Mouse (Mus musculus): ENCODE measurements at regions not wholly inside any gene's neighbourhood (a gene's known extent, or its start where the extent isn't known, plus 50 kb on each side); places are given as distances from the start of the nearest gene placed in this dataset.

- DNase-seq (ENCODE audit: low spot score in 2 of 2), result no peak
These were observed 84.3 kb upstream of the Rbpj start for GRCm38 (mm10) chr5:53381492-53382199.

- no peak for DNase-seq (ENCODE audit: low spot score in 2 of 2)
These were observed 81.9 kb upstream of the Rbpj start for GRCm38 (mm10) chr5:53384026-53384425.

GRCm38 (mm10) chr5:53385513-53386148 is 80.3 kb upstream of the Rbpj start:
- no peak for DNase-seq (ENCODE audit: low spot score in 2 of 2)

- DNase-seq (ENCODE audit: low spot score in 2 of 2), result no peak
These were observed 72.4 kb upstream of the Rbpj start for GRCm38 (mm10) chr5:53393571-53393970.

- no peak for DNase-seq (ENCODE audit: low spot score in 2 of 2)
These were observed 71.4 kb upstream of the Rbpj start for GRCm38 (mm10) chr5:53394560-53394959.

GRCm38 (mm10) chr5:53398428-53399058 is 67.4 kb upstream of the Rbpj start:
- DNase-seq (ENCODE audit: low spot score in 2 of 2), result no peak

GRCm38 (mm10) chr5:53401093-53401492 is 64.9 kb upstream of the Rbpj start:
- no peak for DNase-seq (ENCODE audit: low spot score in 2 of 2)

GRCm38 (mm10) chr5:53402022-53402421 is 63.9 kb upstream of the Rbpj start:
- no peak for DNase-seq (ENCODE audit: low spot score in 2 of 2)

GRCm38 (mm10) chr5:53402619-53403151 is 63.3 kb upstream of the Rbpj start:
- DNase-seq (ENCODE audit: low spot score in 2 of 2), result no peak

- DNase-seq (ENCODE audit: low spot score in 2 of 2), result no peak
These were observed 60.0 kb upstream of the Rbpj start for GRCm38 (mm10) chr5:53405929-53406328.

- no peak for DNase-seq (ENCODE audit: low spot score in 2 of 2)
These were observed 58.3 kb upstream of the Rbpj start for GRCm38 (mm10) chr5:53407646-53408045.

GRCm38 (mm10) chr5:53408235-53408634 is 57.7 kb upstream of the Rbpj start:
- no peak for DNase-seq (ENCODE audit: low spot score in 2 of 2)

- DNase-seq (ENCODE audit: low spot score in 2 of 2), result no peak
These were observed 56.2 kb upstream of the Rbpj start for GRCm38 (mm10) chr5:53409740-53410139.

- no peak for DNase-seq (ENCODE audit: low spot score in 2 of 2)
These were observed 53.4 kb upstream of the Rbpj start for GRCm38 (mm10) chr5:53412391-53413075.

- DNase-seq (ENCODE audit: low spot score in 2 of 2), result no peak
These were observed 52.3 kb upstream of the Rbpj start for GRCm38 (mm10) chr5:53413677-53414076.

GRCm38 (mm10) chr5:53415472-53415871 is 50.5 kb upstream of the Rbpj start:
- DNase-seq (ENCODE audit: low spot score in 2 of 2), result no peak
